Mouse (Mus musculus): ENCODE measurements around the gene 4930518I15Rik. TPM values are rescaled to one million over a fixed set of nuclear protein-coding genes. Genes with fewer than 3 reads are reported as not detected.
"Not testable (repeated sequence)": the region's sequence is repeated elsewhere in the genome, so short reads cannot be mapped to it uniquely, and the experiment has no call there.

The 4930518I15Rik gene
- total RNA-seq, 2 experiments from 2014 or later = 0.25 to 0.64 TPM

GRCm38 (mm10) chr2:156882431-156883001 lies 24.8 kb upstream of the 4930518I15Rik start:
- DNase-seq = no peak
- intact Hi-C loops (cut with DNase I) = no loop called here

GRCm38 (mm10) chr2:156879541-156879940 lies 21.8 kb upstream of the 4930518I15Rik start:
- intact Hi-C loops (cut with DNase I) = no loop called here
- DNase-seq = no peak

DNA sequence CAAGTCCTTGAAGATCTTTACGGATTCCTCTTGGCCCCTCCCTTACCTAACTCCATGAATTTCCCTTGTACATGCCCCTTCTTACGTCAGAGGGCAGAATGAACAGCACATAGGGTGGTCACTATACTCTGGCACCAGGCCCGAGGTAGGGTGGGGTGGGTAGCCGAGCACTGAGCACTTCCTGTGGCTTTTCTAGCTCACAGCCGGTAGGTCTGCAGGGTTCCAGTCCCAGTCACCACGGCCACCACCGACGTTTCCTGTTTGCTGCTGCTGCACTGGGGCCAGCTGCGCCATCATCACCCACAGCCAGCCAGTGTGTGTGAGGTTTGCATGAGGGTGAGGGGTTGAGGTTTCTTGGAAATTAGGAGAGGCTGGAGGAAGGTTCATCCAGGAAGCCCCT lies 20.0 kb upstream of the 4930518I15Rik start:
- DNase-seq = no peak
- intact Hi-C loops (cut with DNase I) = no loop called here

DNA sequence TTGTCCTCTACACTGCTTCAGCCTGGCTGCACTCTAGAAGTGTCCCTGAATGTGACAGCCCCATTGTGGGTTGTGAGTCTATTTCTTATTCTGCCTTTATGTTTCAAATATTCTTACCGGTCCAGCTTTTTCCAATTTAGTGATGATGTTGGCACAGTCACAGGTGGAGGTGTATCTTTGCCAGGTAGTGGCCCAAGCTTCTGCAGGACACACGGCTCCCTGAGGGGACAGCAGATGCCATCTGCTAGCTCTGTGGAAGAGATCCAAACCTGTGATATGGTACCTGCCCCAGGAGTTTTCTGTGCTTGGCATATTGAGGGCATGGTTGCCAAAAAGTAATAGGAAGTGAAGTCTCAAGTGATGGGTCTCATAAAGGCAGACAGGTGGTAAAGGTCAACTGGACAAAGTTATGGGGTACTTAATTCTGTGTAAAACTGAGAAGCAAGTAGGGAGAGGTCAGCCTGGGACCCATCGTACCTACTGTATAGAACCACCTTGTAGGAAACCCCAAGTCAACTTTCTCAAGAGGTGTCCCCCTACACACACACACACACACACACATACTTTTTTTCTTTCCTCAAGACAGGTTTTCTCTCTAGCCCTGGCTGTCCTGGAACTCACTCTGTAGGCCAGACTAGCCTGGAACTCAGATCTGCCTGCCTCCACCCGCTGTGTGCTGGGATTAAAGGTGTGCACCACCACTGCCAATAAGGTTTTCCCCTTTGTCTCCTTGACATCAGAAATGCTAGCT lies 17.2 kb upstream of the 4930518I15Rik start:
- no peak for DNase-seq
- intact Hi-C loops (cut with DNase I) = loop anchor here (5.0 kb wide), 1 partner anchor 222 kb away; no protein-coding TSS in a partner anchor

GRCm38 (mm10) chr2:156874047-156874759 lies 16.5 kb upstream of the 4930518I15Rik start:
- no peak for DNase-seq
- intact Hi-C loops (cut with DNase I) = loop anchor here (5.0 kb wide), 1 partner anchor 223 kb away; no protein-coding TSS in a partner anchor

DNA sequence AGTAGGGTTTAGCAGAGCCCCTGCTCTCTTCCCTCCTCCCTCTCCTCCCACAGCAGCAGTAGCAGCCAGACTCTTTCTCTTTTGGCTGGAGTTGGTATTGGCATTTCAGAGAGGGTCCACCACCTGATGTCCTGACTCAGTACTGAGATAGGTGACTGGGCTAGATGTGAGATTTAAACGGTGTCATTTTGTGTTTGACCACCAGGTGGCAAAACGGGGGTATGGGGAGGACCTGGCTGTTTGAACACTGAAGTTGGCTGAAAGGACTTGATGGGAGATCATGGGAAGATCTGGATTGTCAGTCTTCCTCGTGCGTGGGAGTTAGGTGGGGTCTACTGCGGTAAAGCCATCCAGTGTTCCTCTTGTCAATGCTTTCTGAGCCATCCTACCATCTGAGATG lies 15.9 kb upstream of the 4930518I15Rik start:
- DNase-seq = no peak
- intact Hi-C loops (cut with DNase I) = loop anchor here (2.0 to 5.0 kb wide), 2 partner anchors 123 to 224 kb away; no protein-coding TSS in a partner anchor

GRCm38 (mm10) chr2:156870519-156870918 lies 12.8 kb upstream of the 4930518I15Rik start:
- intact Hi-C loops (cut with DNase I) = loop anchor here (5.0 kb wide), 1 partner anchor 227 kb away; no protein-coding TSS in a partner anchor
- peak; percentile 23 to 37 for DNase-seq

DNA sequence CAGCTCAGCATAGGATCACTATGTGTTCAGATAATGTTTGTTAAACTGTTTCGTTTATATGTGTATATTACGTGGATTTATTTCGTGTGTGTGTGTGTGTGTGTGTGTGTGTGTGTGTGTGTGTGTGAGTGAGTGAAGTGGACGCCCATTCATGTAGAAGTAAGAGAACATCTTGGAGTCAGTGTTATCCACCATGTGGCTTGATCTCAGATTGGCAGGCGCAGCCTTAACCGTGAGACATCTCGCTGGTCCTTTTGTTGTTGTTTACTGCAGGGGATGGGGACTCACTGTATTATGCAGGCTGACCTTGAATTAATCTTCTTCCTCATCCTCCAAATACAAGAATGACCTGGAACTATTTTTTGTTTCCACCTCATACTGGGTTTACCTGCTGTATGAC lies 11.8 kb upstream of the 4930518I15Rik start:
- no peak for DNase-seq
- intact Hi-C loops (cut with DNase I) = loop anchor here (10.0 kb wide), 1 partner anchor 145 kb away; no protein-coding TSS in a partner anchor

DNA sequence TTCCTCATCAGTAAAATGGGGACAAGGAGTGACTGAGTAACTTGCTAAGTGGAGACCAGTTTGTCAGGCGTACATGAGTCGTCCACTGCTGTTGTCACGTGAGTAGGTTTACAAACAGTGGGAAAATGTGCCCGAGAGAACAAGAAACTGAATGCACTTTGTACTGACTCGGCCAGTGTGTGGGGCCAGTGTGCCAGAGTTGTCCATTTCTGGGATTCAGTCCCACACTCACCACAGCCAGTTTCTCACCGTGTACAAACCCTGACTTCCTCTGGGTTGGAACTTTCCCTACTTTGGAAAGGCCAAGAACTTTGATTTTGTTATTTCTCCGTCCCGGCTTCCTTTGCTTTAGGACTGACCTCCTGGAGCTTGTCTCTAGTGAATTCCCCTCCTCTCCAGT lies 11.2 kb upstream of the 4930518I15Rik start:
- intact Hi-C loops (cut with DNase I) = loop anchor here (10.0 kb wide), 1 partner anchor 144 kb away; no protein-coding TSS in a partner anchor
- no peak for DNase-seq

GRCm38 (mm10) chr2:156864481-156864880 lies 6.7 kb upstream of the 4930518I15Rik start:
- intact Hi-C loops (cut with DNase I) = loop anchor here (10.0 kb wide), 1 partner anchor 140 kb away; no protein-coding TSS in a partner anchor
- no peak for DNase-seq

DNA sequence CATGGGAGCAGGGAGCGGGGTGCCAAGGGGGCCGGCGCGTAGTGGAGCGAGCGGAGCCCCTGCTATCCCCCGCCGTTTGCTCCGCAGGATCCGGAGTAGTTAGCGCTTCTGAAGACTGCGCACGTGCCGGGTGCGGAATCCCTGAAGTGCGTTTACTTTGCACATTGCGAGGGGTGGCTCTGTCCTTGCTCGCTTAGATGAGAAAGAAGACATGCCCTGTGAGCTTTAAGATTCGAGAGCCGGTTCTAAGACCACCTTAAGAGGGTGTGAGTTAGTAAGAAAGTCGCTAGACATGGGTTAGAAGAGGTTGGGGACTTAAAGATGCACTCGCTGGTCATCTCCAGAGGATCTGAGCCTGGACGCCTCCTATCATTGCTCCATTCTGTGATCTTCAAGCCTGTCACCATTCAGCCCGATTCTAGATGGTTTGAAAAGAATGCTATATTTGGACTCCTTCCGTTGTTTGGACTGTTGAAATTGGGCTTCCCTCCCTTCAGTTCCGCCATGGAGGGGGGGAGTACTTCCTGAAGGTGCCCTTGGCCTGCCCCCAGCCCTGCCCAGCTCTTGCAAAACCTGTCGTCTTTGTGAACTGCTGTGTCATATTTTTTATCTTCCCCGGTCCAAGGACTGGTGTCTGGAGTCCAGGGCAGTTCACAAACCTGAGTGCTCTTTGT lies 5.9 kb upstream of the 4930518I15Rik start:
- intact Hi-C loops (cut with DNase I) = loop anchor here (10.0 kb wide), 1 partner anchor 139 kb away; no protein-coding TSS in a partner anchor
- no peak for DNase-seq

- peak; percentile 93 to 97 for DNase-seq
- intact Hi-C loops (cut with DNase I) = loop anchor here (10.0 kb wide), 1 partner anchor 138 kb away; no protein-coding TSS in a partner anchor
These were observed 5.2 kb upstream of the 4930518I15Rik start, which contains the start of gene Rab5if for GRCm38 (mm10) chr2:156862772-156863486. Gene Rab5if, plus strand, starts transcription at chr2:156863128.

DNA sequence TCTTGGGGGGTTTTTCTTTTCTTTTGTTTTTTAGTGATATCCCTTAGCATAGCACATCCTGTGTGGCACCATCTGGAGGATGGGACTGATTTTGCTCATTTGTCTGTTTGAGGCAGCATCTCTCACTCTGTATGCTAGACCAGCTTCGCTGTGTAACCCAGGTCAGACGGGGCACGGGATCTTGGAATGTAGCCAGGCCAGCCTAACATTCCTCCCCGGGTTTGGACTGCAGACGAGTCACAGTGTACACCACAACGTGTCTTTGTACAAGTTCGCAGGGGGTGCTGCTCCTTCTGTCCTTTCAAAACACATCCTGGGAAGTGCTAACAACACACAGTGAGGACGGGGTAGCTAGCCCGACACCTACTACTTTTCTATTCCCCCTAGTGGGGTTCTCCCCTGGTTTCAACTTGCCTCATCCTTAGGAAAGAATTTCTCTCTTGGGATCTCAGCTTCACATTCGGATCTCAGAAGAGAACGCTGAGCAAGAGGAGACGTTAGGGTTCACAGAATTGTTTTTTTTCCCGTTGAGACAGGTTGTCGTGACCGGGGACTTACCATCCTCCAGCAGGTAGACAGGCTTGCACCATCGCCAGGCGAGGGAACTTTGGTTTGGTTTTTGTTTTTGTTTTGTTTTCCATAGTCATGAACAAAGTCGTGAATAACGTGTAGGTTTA lies 4.4 kb upstream of the 4930518I15Rik start:
- DNase-seq = no peak
- intact Hi-C loops (cut with DNase I) = loop anchor here (10.0 kb wide), 1 partner anchor 137 kb away; no protein-coding TSS in a partner anchor

GRCm38 (mm10) chr2:156858671-156859070 lies 925 bp upstream of the 4930518I15Rik start:
- intact Hi-C loops (cut with DNase I) = no loop called here

GRCm38 (mm10) chr2:156857385-156857791 lies 358 bp downstream of the 4930518I15Rik start:
- no peak for DNase-seq
- intact Hi-C loops (cut with DNase I) = no loop called here

More at GRCm38 (mm10) chr2:156858671-156859070, 925 bp upstream of the 4930518I15Rik start:
- DNase-seq = no peak

- no peak for DNase-seq
- intact Hi-C loops (cut with DNase I) = no loop called here
These were observed 1.4 kb downstream of the 4930518I15Rik start for GRCm38 (mm10) chr2:156856311-156856710.

- DNase-seq = peak in 1 of 2 experiments; percentile 22
- intact Hi-C loops (cut with DNase I) = loop anchor here (1.0 kb wide), 1 partner anchor 45 kb away; no protein-coding TSS in a partner anchor
These were observed 3.6 kb downstream of the 4930518I15Rik start for GRCm38 (mm10) chr2:156853999-156854771.

DNA sequence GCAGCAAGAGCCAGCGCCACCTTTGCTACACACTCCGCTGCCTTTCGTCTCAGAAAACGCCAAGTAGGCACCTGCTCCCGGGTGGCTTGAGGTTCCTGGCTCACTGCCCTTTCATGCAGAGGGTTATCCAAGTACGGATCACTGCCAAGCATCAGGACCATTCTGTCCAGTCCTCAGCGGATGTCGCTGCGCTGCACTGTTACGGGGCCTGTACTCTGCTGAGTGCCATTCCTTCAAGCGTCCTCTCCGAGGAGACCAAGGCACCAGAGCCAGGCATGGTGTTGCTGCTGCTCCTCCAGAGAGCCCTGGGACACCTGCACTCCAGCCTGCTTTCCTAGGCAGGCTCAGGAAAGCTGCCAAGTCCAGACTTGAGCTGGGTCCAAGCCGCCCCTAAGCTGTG lies 4.2 kb downstream of the 4930518I15Rik start:
- intact Hi-C loops (cut with DNase I); DNase-seq: not testable (repeated sequence)
